Mouse (Mus musculus): Measurements from ENCODE around the gene Cblb. TPM values are rescaled to one million over a fixed set of nuclear protein-coding genes. Genes with fewer than 3 reads are reported as not detected.
A peak's percentile ranks its signal among the peaks of the same experiment; 100 is the strongest.

Gene Cblb
- polyA plus RNA-seq, 1 experiment from 2014 or later: 31.6 TPM

GRCm38 (mm10) chr16:52114473-52114872 lies 83.4 kb downstream of the Cblb start:
- 0 out of 2 replicates have a peak, but pooled peaks have one; percentile 68 for ATAC-seq (ENCODE audit: low FRiP score)
- Histone ChIP-seq H3K27me3 (no peaks in the 10 kb centered on the region), H3K4me2 (no peak overlapping the region), H3K36me3 (replicated peaks) (peaks cover 6% of the 10 kb centered on the region; the same call in 1 of the 2 replicates), H3K4me1 (peaks cover 19% of the 10 kb centered on the region), H3K9me3 (no peaks in the 10 kb centered on the region), H3K9ac (no peak overlapping the region), H3K4me3 (replicated peaks) (no peak overlapping the region), H3K27ac (no peak overlapping the region)
- WGBS: 70% methylated on average over 4 of the region's 4 CpGs

GRCm38 (mm10) chr16:52119003-52119402 lies 88.0 kb downstream of the Cblb start:
- Histone ChIP-seq H3K27me3 (no peaks in the 10 kb centered on the region), H3K4me2 (no peak overlapping the region), H3K36me3 (replicated peaks) (no peaks in the 10 kb centered on the region), H3K9ac (no peak overlapping the region), H3K27ac (no peak overlapping the region), H3K4me1 (peaks cover 21% of the 10 kb centered on the region), H3K4me3 (replicated peaks) (no peak overlapping the region), H3K9me3 (no peaks in the 10 kb centered on the region)
- WGBS: 54% methylated on average over 4 of the region's 4 CpGs
- 0 out of 2 replicates have a peak, but pooled peaks have one; percentile 13 for ATAC-seq (ENCODE audit: low FRiP score)

- Histone ChIP-seq H3K4me3 (replicated peaks) (no peak overlapping the region), H3K27me3 (no peaks in the 10 kb centered on the region), H3K36me3 (replicated peaks) (no peaks in the 10 kb centered on the region), H3K27ac (no peak overlapping the region), H3K4me1 (peaks cover 4% of the 10 kb centered on the region), H3K9me3 (no peaks in the 10 kb centered on the region), H3K9ac (no peak overlapping the region), H3K4me2 (no peak overlapping the region)
- peak; percentile 53; the same call in 1 of the 2 replicates for ATAC-seq (ENCODE audit: low FRiP score)
These were observed 93.9 kb downstream of the Cblb start for GRCm38 (mm10) chr16:52124974-52125373.

GRCm38 (mm10) chr16:52125896-52126295 lies 94.9 kb downstream of the Cblb start:
- Histone ChIP-seq H3K27ac (no peak overlapping the region), H3K27me3 (no peaks in the 10 kb centered on the region), H3K9ac (no peak overlapping the region), H3K4me3 (replicated peaks) (no peak overlapping the region), H3K36me3 (replicated peaks) (no peaks in the 10 kb centered on the region), H3K9me3 (no peaks in the 10 kb centered on the region), H3K4me1 (peaks cover 4% of the 10 kb centered on the region), H3K4me2 (no peak overlapping the region)
- 70% methylated on average over 4 of the region's 4 CpGs for WGBS
- no peak for ATAC-seq (ENCODE audit: low FRiP score)

- 94% methylated on average over 5 of the region's 5 CpGs for WGBS
- H3K36me3 ChIP-seq (replicated peaks): 0 out of 2 replicates have a peak, but pooled peaks cover 3% of the 10 kb centered on the region
- no peak overlapping the region for H3K9ac ChIP-seq
- H3K4me1 ChIP-seq: no peaks in the 10 kb centered on the region; the same call in 1 of the 2 replicates
- H3K27ac ChIP-seq: no peak overlapping the region
- no peaks in the 10 kb centered on the region for H3K9me3 ChIP-seq
- H3K4me3 ChIP-seq (replicated peaks): no peak overlapping the region
- ATAC-seq (ENCODE audit: low FRiP score): no peak
- no peak overlapping the region for H3K4me2 ChIP-seq
- H3K27me3 ChIP-seq: no peaks in the 10 kb centered on the region
These were observed 98.4 kb downstream of the Cblb start for GRCm38 (mm10) chr16:52129357-52129905.

GRCm38 (mm10) chr16:52132808-52133490 lies 101.9 kb downstream of the Cblb start:
- Histone ChIP-seq H3K27me3 (no peaks in the 10 kb centered on the region), H3K4me3 (replicated peaks) (no peak overlapping the region), H3K9ac (no peak overlapping the region), H3K9me3 (no peaks in the 10 kb centered on the region), H3K27ac (no peak overlapping the region), H3K4me2 (no peak overlapping the region), H3K36me3 (replicated peaks) (peaks cover 6% of the 10 kb centered on the region), H3K4me1 (no peaks in the 10 kb centered on the region; the same call in 1 of the 2 replicates)
- WGBS: 87% methylated on average over 11 of the region's 11 CpGs
- no peak for ATAC-seq (ENCODE audit: low FRiP score)

- H3K27ac ChIP-seq: no peak overlapping the region
- H3K4me1 ChIP-seq: no peaks in the 10 kb centered on the region; the same call in 1 of the 2 replicates
- H3K9ac ChIP-seq: no peak overlapping the region
- H3K36me3 ChIP-seq (replicated peaks): peaks cover 6% of the 10 kb centered on the region
- no peak overlapping the region for H3K4me3 ChIP-seq (replicated peaks)
- peak; percentile 78; the same call in 1 of the 2 replicates for ATAC-seq (ENCODE audit: low FRiP score)
- no peak overlapping the region for H3K4me2 ChIP-seq
- H3K27me3 ChIP-seq: no peaks in the 10 kb centered on the region
- WGBS: 60% methylated on average over 11 of the region's 11 CpGs
- H3K9me3 ChIP-seq: no peaks in the 10 kb centered on the region
These were observed 103.7 kb downstream of the Cblb start for GRCm38 (mm10) chr16:52134631-52135227.

- H3K27ac ChIP-seq: no peak overlapping the region
- no peak for ATAC-seq (ENCODE audit: low FRiP score)
- peaks cover 9% of the 10 kb centered on the region for H3K36me3 ChIP-seq (replicated peaks)
- H3K9me3 ChIP-seq: no peaks in the 10 kb centered on the region
- WGBS: 91% methylated on average over 9 of the region's 9 CpGs
- H3K9ac ChIP-seq: no peak overlapping the region
- no peak overlapping the region for H3K4me2 ChIP-seq
- H3K4me3 ChIP-seq (replicated peaks): no peak overlapping the region
- no peaks in the 10 kb centered on the region; the same call in 1 of the 2 replicates for H3K4me1 ChIP-seq
- no peaks in the 10 kb centered on the region for H3K27me3 ChIP-seq
These were observed 104.8 kb downstream of the Cblb start for GRCm38 (mm10) chr16:52135689-52136390.

- ATAC-seq (ENCODE audit: low FRiP score): no peak
- WGBS: 93% methylated on average over 13 of the region's 13 CpGs
- H3K36me3 ChIP-seq (replicated peaks): peaks cover 19% of the 10 kb centered on the region
These were observed 112.1 kb downstream of the Cblb start for GRCm38 (mm10) chr16:52143101-52143500.

GRCm38 (mm10) chr16:52143818-52144217 lies 112.8 kb downstream of the Cblb start:
- Histone ChIP-seq H3K4me3 (replicated peaks) (no peak overlapping the region), H3K27ac (no peak overlapping the region), H3K4me1 (peaks cover 5% of the 10 kb centered on the region), H3K27me3 (no peaks in the 10 kb centered on the region), H3K36me3 (replicated peaks) (peaks cover 19% of the 10 kb centered on the region), H3K9ac (no peak overlapping the region), H3K4me2 (no peak overlapping the region), H3K9me3 (no peaks in the 10 kb centered on the region)
- 91% methylated on average over 3 of the region's 3 CpGs for WGBS
- no peak for ATAC-seq (ENCODE audit: low FRiP score)

More at GRCm38 (mm10) chr16:52143101-52143500, 112.1 kb downstream of the Cblb start:
- no peaks in the 10 kb centered on the region for H3K9me3 ChIP-seq
- H3K27me3 ChIP-seq: no peaks in the 10 kb centered on the region
- no peak overlapping the region for H3K4me2 ChIP-seq
- peaks cover 5% of the 10 kb centered on the region for H3K4me1 ChIP-seq
- no peak overlapping the region for H3K9ac ChIP-seq
- no peak overlapping the region for H3K4me3 ChIP-seq (replicated peaks)
- H3K27ac ChIP-seq: no peak overlapping the region

GRCm38 (mm10) chr16:52144792-52145191 lies 113.8 kb downstream of the Cblb start:
- WGBS: 91% methylated on average over 5 of the region's 5 CpGs
- peaks cover 19% of the 10 kb centered on the region for H3K36me3 ChIP-seq (replicated peaks)

GRCm38 (mm10) chr16:52145552-52145951 lies 114.5 kb downstream of the Cblb start:
- no peaks in the 10 kb centered on the region for H3K9me3 ChIP-seq
- H3K4me1 ChIP-seq: peaks cover 5% of the 10 kb centered on the region
- H3K4me3 ChIP-seq (replicated peaks): no peak overlapping the region
- no peak overlapping the region for H3K4me2 ChIP-seq
- 94% methylated on average over 4 of the region's 4 CpGs for WGBS
- H3K27me3 ChIP-seq: no peaks in the 10 kb centered on the region
- H3K27ac ChIP-seq: no peak overlapping the region
- no peak overlapping the region for H3K9ac ChIP-seq
- peaks cover 16% of the 10 kb centered on the region for H3K36me3 ChIP-seq (replicated peaks)
- ATAC-seq (ENCODE audit: low FRiP score): no peak

More at GRCm38 (mm10) chr16:52144792-52145191, 113.8 kb downstream of the Cblb start:
- no peak for ATAC-seq (ENCODE audit: low FRiP score)
- Histone ChIP-seq H3K4me2 (no peak overlapping the region), H3K27ac (no peak overlapping the region), H3K4me3 (replicated peaks) (no peak overlapping the region), H3K27me3 (no peaks in the 10 kb centered on the region), H3K9ac (no peak overlapping the region), H3K4me1 (peaks cover 5% of the 10 kb centered on the region), H3K9me3 (no peaks in the 10 kb centered on the region)
